Mouse (Mus musculus) heart, embryonic 16.5 days (tissue): ENCODE results near the gene Vgll4. TPM values are rescaled to one million over a fixed set of nuclear protein-coding genes. Genes with fewer than 3 reads are reported as not detected.

Source experiments
- ATAC-seq: fragments of 200-750 bp; cut with Nextera tagmentation; replicated peaks from 2 replicates; pipeline ENCODE4 v1.8.0; 2017; ENCODE audit warnings: moderate number of reproducible peaks; ENCODE audit not compliant: insufficient read depth, low FRiP score; ENCODE audit errors: extremely low read depth
- H3K27ac ChIP-seq: fragments of 300-500 bp; sonication (generic); 2 replicates; pipeline ENCODE4 v1.5.1; 2014; ENCODE audit warnings: mild to moderate bottlenecking, low read length, control low read depth, moderate library complexity
- H3K27me3 ChIP-seq: fragments of 300-500 bp; sonication (generic); 2 replicates; pipeline ENCODE4 v1.6.1; 2014; ENCODE audit warnings: low read length, mixed read lengths; ENCODE audit not compliant: control insufficient read depth, insufficient read depth
- H3K36me3 ChIP-seq: fragments of 300-500 bp; sonication (generic); 2 replicates; pipeline ENCODE4 v1.6.1; 2014; ENCODE audit not compliant: control insufficient read depth, insufficient read depth
- H3K4me1 ChIP-seq: fragments of 300-500 bp; sonication (generic); 2 replicates; pipeline ENCODE4 v1.6.1; 2014; ENCODE audit warnings: low read length, mixed read lengths; ENCODE audit not compliant: control insufficient read depth, insufficient read depth
- H3K4me2 ChIP-seq: fragments of 300-500 bp; sonication (generic); 2 replicates; pipeline ENCODE4 v1.6.1; 2014; ENCODE audit warnings: low read depth, mild to moderate bottlenecking, control low read depth, low read length
- H3K4me3 ChIP-seq: fragments of 300-500 bp; sonication (generic); 2 replicates; pipeline ENCODE4 v1.5.1; 2014; ENCODE audit warnings: mild to moderate bottlenecking, control low read depth, low read length
- H3K9ac ChIP-seq: fragments of 300-500 bp; sonication (generic); 2 replicates; pipeline ENCODE4 v1.6.1; 2014; ENCODE audit warnings: low read length, control low read depth
- H3K9me3 ChIP-seq: fragments of 300-500 bp; sonication (generic); replicated peaks from 2 replicates; pipeline ENCODE4 v1.6.1; 2016; ENCODE audit warnings: low read length; ENCODE audit not compliant: control insufficient read depth
- WGBS: fragments of 180-500 bp; shearing (Covaris S2); extraction: QIAGEN DNeasy Blood & Tissue Kit; methylation state at CpG from one replicate; pipeline ENCODE4 v1.1.7; 2014; 5-methylcytosine and 5-hydroxymethylcytosine counted together
- polyA plus RNA-seq: library from polyadenylated mRNA; unstranded; fragments of >200 nt; fragmentation: Nextera tagmentation; extraction: Ambion mirVana; gene quantifications from 2 replicates; pipeline ENCODE4 v1.2.1, GENCODE M21; 2015

The Vgll4 gene
- polyA plus RNA-seq, 1 experiment from 2014 or later = 65.3 TPM

GRCm38 (mm10) chr6:114901321-114901824, 68.4 kb downstream of the Vgll4 start:
- H3K4me1 ChIP-seq = peaks cover 69% of the 10 kb centered on the region
- WGBS = 5% methylated on average over 12 of the region's 12 CpGs
- peak; percentile 64 for ATAC-seq
- peak overlapping the region; percentile 9; the same call in 1 of the 2 replicates for H3K4me3 ChIP-seq
- H3K9me3 ChIP-seq = no peaks in the 10 kb centered on the region
- peak overlapping the region; percentile 54 for H3K4me2 ChIP-seq
- peaks cover 3% of the 10 kb centered on the region; the same call in 1 of the 2 replicates for H3K36me3 ChIP-seq
- H3K9ac ChIP-seq = peak overlapping the region; percentile 37
- no peaks in the 10 kb centered on the region for H3K27me3 ChIP-seq
- H3K27ac ChIP-seq = peak overlapping the region; percentile 80

- Histone ChIP-seq H3K9me3 (no peaks in the 10 kb centered on the region), H3K4me1 (peaks cover 61% of the 10 kb centered on the region), H3K4me3 (no peak overlapping the region), H3K36me3 (peaks cover 6% of the 10 kb centered on the region; the same call in 1 of the 2 replicates), H3K4me2 (0 out of 2 replicates have a peak overlapping the region, but pooled peaks have one; percentile 0), H3K27me3 (no peaks in the 10 kb centered on the region), H3K9ac (no peak overlapping the region), H3K27ac (peak overlapping the region; percentile 55)
- WGBS = 38% methylated on average over 10 of the region's 10 CpGs
- ATAC-seq = no peak
Measured at GRCm38 (mm10) chr6:114900194-114900593, 69.6 kb downstream of the Vgll4 start.

- WGBS = 28% methylated on average over 7 of the region's 7 CpGs
- Histone ChIP-seq H3K9me3 (no peaks in the 10 kb centered on the region), H3K9ac (no peak overlapping the region), H3K4me3 (no peak overlapping the region), H3K4me2 (peak overlapping the region; percentile 3; the same call in 1 of the 2 replicates), H3K27me3 (no peaks in the 10 kb centered on the region), H3K4me1 (peaks cover 63% of the 10 kb centered on the region), H3K36me3 (peaks cover 8% of the 10 kb centered on the region; the same call in 1 of the 2 replicates), H3K27ac (peak overlapping the region; percentile 55)
- ATAC-seq = no peak
Measured at GRCm38 (mm10) chr6:114899652-114900051, 70.1 kb downstream of the Vgll4 start.

GRCm38 (mm10) chr6:114898949-114899348, 70.8 kb downstream of the Vgll4 start:
- no peak overlapping the region for H3K9ac ChIP-seq
- H3K4me2 ChIP-seq = no peak overlapping the region
- H3K27ac ChIP-seq = peak overlapping the region; percentile 55
- H3K27me3 ChIP-seq = no peaks in the 10 kb centered on the region
- H3K9me3 ChIP-seq = no peaks in the 10 kb centered on the region
- no peak for ATAC-seq
- 80% methylated on average over 4 of the region's 4 CpGs for WGBS
- no peak overlapping the region for H3K4me3 ChIP-seq
- peaks cover 63% of the 10 kb centered on the region for H3K4me1 ChIP-seq
- peaks cover 8% of the 10 kb centered on the region; the same call in 1 of the 2 replicates for H3K36me3 ChIP-seq

- Histone ChIP-seq H3K27ac (peak overlapping the region; percentile 18; the same call in 1 of the 2 replicates), H3K9ac (no peak overlapping the region), H3K4me2 (no peak overlapping the region), H3K27me3 (no peaks in the 10 kb centered on the region), H3K36me3 (peaks cover 8% of the 10 kb centered on the region; the same call in 1 of the 2 replicates), H3K4me1 (peaks cover 71% of the 10 kb centered on the region), H3K9me3 (no peaks in the 10 kb centered on the region), H3K4me3 (no peak overlapping the region)
- 34% methylated on average over 2 of the region's 2 CpGs for WGBS
- ATAC-seq = no peak
Measured at GRCm38 (mm10) chr6:114896281-114896680, 73.5 kb downstream of the Vgll4 start.

- H3K27me3 ChIP-seq = no peaks in the 10 kb centered on the region
- WGBS = 87% methylated on average over 7 of the region's 7 CpGs
- ATAC-seq = no peak
- no peak overlapping the region for H3K4me3 ChIP-seq
- H3K9me3 ChIP-seq = no peaks in the 10 kb centered on the region
- no peak overlapping the region for H3K9ac ChIP-seq
- no peak overlapping the region for H3K4me2 ChIP-seq
- H3K4me1 ChIP-seq = peaks cover 71% of the 10 kb centered on the region
- peaks cover 8% of the 10 kb centered on the region; the same call in 1 of the 2 replicates for H3K36me3 ChIP-seq
- no peak overlapping the region for H3K27ac ChIP-seq
Measured at GRCm38 (mm10) chr6:114895191-114895590, 74.6 kb downstream of the Vgll4 start.

GRCm38 (mm10) chr6:114894548-114895106, 75.2 kb downstream of the Vgll4 start:
- H3K9ac ChIP-seq = no peak overlapping the region
- H3K4me3 ChIP-seq = no peak overlapping the region
- no peaks in the 10 kb centered on the region for H3K27me3 ChIP-seq
- peaks cover 10% of the 10 kb centered on the region; the same call in 1 of the 2 replicates for H3K36me3 ChIP-seq
- WGBS = 47% methylated on average over 4 of the region's 4 CpGs
- no peaks in the 10 kb centered on the region for H3K9me3 ChIP-seq
- peaks cover 67% of the 10 kb centered on the region for H3K4me1 ChIP-seq
- peak overlapping the region; percentile 43; the same call in 1 of the 2 replicates for H3K27ac ChIP-seq
- H3K4me2 ChIP-seq = no peak overlapping the region
- no peak for ATAC-seq

- Histone ChIP-seq H3K4me1 (peaks cover 69% of the 10 kb centered on the region), H3K9ac (peak overlapping the region; percentile 42), H3K4me2 (no peak overlapping the region), H3K9me3 (no peaks in the 10 kb centered on the region), H3K27me3 (no peaks in the 10 kb centered on the region), H3K4me3 (no peak overlapping the region), H3K27ac (peak overlapping the region; percentile 43), H3K36me3 (peaks cover 10% of the 10 kb centered on the region; the same call in 1 of the 2 replicates)
- no peak for ATAC-seq
- 46% methylated on average over 20 of the region's 20 CpGs for WGBS
Measured at GRCm38 (mm10) chr6:114893427-114894209, 76.2 kb downstream of the Vgll4 start.

- no peak for ATAC-seq
- Histone ChIP-seq H3K9ac (peak overlapping the region; percentile 52), H3K9me3 (no peaks in the 10 kb centered on the region), H3K4me3 (no peak overlapping the region), H3K27me3 (no peaks in the 10 kb centered on the region), H3K36me3 (peaks cover 7% of the 10 kb centered on the region; the same call in 1 of the 2 replicates), H3K4me2 (no peak overlapping the region), H3K4me1 (peaks cover 81% of the 10 kb centered on the region), H3K27ac (peak overlapping the region; percentile 91; the same call in 1 of the 2 replicates)
- 32% methylated on average over 6 of the region's 6 CpGs for WGBS
Measured at GRCm38 (mm10) chr6:114892363-114892762, 77.4 kb downstream of the Vgll4 start.
